Mouse (Mus musculus) layer of hippocampus, postnatal 25 days (tissue): Measurements from ENCODE around the gene Tnnt2. TPM values are rescaled to one million over a fixed set of nuclear protein-coding genes. Genes with fewer than 3 reads are reported as not detected.

Experiments
- DNase-seq, 2 experiments: peaks; one replicate each; pipeline ENCODE4 v3.0.0; 2022; ENCODE audit warnings: mixed read lengths in 2 of 2, low spot score in 1 of 2; ENCODE audit errors: extremely low spot score in 1 of 2
- total RNA-seq, 2 experiments: library from RNA; stranded (reverse); gene quantifications; 2 replicates each; pipeline ENCODE4 v1.2.3; 2021

Tnnt2 gene
- total RNA-seq, 2 experiments from 2014 or later = 1.3 to 1.6 TPM

DNA sequence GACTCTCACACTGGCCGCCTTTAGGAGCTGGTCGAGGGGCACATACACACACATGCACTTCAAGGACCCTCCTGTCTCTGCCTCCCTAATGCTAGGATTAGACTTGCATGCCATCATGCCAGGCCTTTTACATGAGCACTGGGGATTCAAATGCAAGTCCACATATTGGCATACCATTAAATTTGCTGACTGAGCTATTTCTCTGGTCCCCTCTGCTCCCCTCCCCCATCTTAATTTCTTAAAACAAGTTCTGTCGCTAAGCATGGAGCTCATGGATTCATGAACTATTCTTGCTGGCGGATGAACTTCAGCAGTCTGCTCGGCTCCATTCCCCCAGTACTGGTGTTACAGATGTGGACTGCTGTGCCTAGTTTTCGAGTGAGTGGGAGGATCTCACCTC, 56.6 kb downstream of the Tnnt2 start:
- no peak for DNase-seq

DNA sequence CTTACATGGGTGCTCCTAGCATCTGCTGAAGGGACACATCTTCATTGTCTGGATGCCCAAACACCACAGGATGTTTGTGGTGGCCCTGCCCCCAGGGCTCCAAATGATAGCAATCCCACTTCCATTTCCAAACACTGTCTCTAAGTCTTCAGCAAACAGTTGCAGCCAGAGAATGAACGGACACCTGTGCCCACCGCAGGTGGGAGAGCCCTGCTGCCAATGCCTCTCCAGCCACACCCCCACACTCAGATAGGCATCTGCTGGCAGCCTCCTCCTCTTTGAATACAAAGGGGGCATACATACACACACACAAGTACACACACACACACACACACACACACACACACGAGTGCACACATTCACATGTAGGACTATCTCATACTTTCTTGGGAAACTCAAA, 57.2 kb downstream of the Tnnt2 start:
- no peak for DNase-seq

DNA sequence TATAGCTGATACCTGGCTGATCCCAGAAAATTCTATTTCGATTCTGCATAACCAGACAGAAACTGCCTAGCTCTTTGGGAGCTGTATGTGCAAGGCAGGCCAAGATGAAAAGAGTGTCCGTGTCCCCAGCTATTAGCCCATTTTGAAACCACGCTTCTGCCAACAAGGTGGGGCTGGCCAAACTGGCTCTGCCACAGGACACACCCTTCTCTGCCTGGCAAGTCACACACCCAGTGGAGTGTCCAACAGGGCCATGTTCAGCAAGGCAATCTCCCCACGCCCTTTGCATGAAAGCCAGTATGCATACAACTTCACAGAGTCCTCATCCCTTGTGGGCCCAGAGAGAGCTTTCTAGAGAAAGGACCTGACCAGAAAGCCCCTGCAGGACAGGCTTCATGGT, 59.2 kb downstream of the Tnnt2 start:
- DNase-seq = no peak

DNA sequence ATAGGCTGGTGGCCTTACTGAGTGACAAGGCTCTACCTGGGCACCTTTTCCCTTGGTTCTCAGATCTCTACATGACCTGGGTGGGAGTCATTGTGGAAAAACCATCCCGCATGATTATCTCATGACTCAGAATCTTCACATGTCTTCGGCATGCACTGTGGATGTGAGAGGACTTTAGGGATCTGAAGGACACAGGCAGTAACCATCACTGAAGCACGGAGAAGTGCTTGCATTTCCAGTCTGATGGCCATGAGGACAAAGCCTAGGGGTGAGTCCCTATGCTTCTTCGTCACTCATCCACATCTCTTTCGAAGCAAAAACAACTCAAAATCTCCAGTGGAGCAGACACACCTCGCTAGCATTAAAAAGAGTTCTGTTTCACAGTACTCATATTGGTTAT, 63.1 kb downstream of the Tnnt2 start:
- DNase-seq = no peak

DNA sequence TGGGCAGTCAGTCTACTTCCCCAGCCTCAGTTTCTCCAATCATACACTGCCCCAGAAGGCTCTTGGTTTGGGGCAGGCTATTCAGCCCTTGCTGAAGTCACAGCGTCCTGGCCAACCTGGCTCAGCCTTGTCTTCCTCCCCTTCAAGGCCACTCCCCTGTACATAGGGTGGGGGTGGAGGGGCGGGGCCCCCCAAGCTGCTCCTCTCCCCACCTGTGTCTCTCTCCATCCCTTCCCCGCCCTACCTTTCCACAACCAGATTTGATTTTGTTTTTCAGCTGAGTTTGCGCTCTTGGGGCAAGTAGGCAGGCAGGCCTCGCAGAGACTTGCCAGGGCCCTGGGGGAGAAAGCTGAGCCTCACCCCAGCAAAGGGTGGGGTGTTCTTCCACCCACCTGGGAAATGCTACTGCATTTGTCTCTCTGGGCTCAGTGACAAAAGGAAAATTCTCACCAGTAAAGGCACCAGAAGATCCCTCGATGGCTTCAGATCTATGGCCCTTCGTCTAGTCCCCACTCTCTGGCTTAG, 63.9 kb downstream of the Tnnt2 start:
- DNase-seq = no peak

Other genes starting within 250 kb of the Tnnt2 start
- 10 to 100 TPM; 64.2 to 96.4 TPM for gene Nav1, start 229.1 kb upstream of the Tnnt2 start, total RNA-seq
- 100 to 1,000 TPM; 197 to 219 TPM for gene Csrp1, start 116.3 kb upstream of the Tnnt2 start, total RNA-seq
- gene Phlda3, start 70.2 kb upstream of the Tnnt2 start, total RNA-seq = 10 to 100 TPM; 17.2 to 22.7 TPM
- 1 to 10 TPM; 4.1 to 5.9 TPM for gene Tnni1, start 56.9 kb upstream of the Tnnt2 start, total RNA-seq
- gene Lad1, start 17.8 kb upstream of the Tnnt2 start, total RNA-seq = 1 to 10 TPM; 1.3 to 2.0 TPM
- gene Pkp1, start 82.9 kb downstream of the Tnnt2 start, total RNA-seq = not detected
- gene Igfn1, start 170.0 kb downstream of the Tnnt2 start, total RNA-seq = under 1 TPM; 0.23 to 0.25 TPM
- 10 to 100 TPM; 66.8 to 80.8 TPM for gene Tmem9, start 171.8 kb downstream of the Tnnt2 start, total RNA-seq
- gene Ascl5, start 214.4 kb downstream of the Tnnt2 start, total RNA-seq = not detected
- gene Cacna1s, start 216.4 kb downstream of the Tnnt2 start, total RNA-seq = under 1 TPM; 0.44 to 0.45 TPM